Mouse (Mus musculus): ENCODE measurements at regions not wholly inside any gene's neighbourhood (a gene's known extent, or its start where the extent isn't known, plus 50 kb on each side); places are given as distances from the start of the nearest gene placed in this dataset.

GRCm38 (mm10) chr4:94137921-94138320 is 418.4 kb upstream of the Gm10306 start:
- 41% methylated on average over 2 of the region's 2 CpGs for WGBS
- no peak for ATAC-seq (ENCODE audit: insufficient number of reproducible peaks, insufficient read depth, low FRiP score, low read depth)

GRCm38 (mm10) chr4:94144901-94145801 is 411.2 kb upstream of the Gm10306 start:
- no peaks in the 10 kb centered on the region for H3K36me3 ChIP-seq (ENCODE audit: control insufficient read depth, insufficient read depth, low read length)
- ATAC-seq (ENCODE audit: insufficient number of reproducible peaks, insufficient read depth, low FRiP score, low read depth): no peak
- H3K27ac ChIP-seq (replicated peaks in 1 of 2; ENCODE audit: control insufficient read depth in 1 of 2, insufficient read depth in 1 of 2, low read depth in 2 of 2, low read length in 2 of 2): no peak overlapping the region
- WGBS: 62% methylated on average over 7 of the region's 7 CpGs
- H3K27me3 ChIP-seq (ENCODE audit: control insufficient read depth, insufficient read depth, low read length): no peaks in the 10 kb centered on the region
- H3K4me1 ChIP-seq (ENCODE audit: control insufficient read depth in 2 of 2, insufficient read depth in 2 of 2, low read length in 2 of 2): no peaks in the 10 kb centered on the region
- no peak overlapping the region for H3K4me2 ChIP-seq (ENCODE audit: low read length)
- H3K4me3 ChIP-seq (ENCODE audit: control insufficient read depth in 1 of 2, insufficient read depth in 1 of 2, low read depth in 1 of 2, low read length in 2 of 2): no peak overlapping the region
- H3K9ac ChIP-seq (ENCODE audit: low read length): no peak overlapping the region
- H3K9me3 ChIP-seq (ENCODE audit: control insufficient read depth, low read length): no peaks in the 10 kb centered on the region

More at GRCm38 (mm10) chr4:94137921-94138320, 418.4 kb upstream of the Gm10306 start:
- Histone ChIP-seq H3K27me3 (ENCODE audit: control insufficient read depth, insufficient read depth, low read length) (no peaks in the 10 kb centered on the region), H3K9me3 (ENCODE audit: control insufficient read depth, low read length) (no peaks in the 10 kb centered on the region), H3K36me3 (ENCODE audit: control insufficient read depth, insufficient read depth, low read length) (no peaks in the 10 kb centered on the region), H3K9ac (ENCODE audit: low read length) (no peak overlapping the region), H3K4me2 (ENCODE audit: low read length) (no peak overlapping the region), H3K27ac (replicated peaks in 1 of 2; ENCODE audit: control insufficient read depth in 1 of 2, insufficient read depth in 1 of 2, low read depth in 2 of 2, low read length in 2 of 2) (no peak overlapping the region), H3K4me3 (ENCODE audit: control insufficient read depth in 1 of 2, insufficient read depth in 1 of 2, low read depth in 1 of 2, low read length in 2 of 2) (no peak overlapping the region), H3K4me1 (ENCODE audit: control insufficient read depth in 2 of 2, insufficient read depth in 2 of 2, low read length in 2 of 2) (no peaks in the 10 kb centered on the region)

GRCm38 (mm10) chr4:94147964-94148533 is 408.3 kb upstream of the Gm10306 start:
- H3K4me2 ChIP-seq (ENCODE audit: low read length): no peak overlapping the region
- H3K27ac ChIP-seq (replicated peaks in 1 of 2; ENCODE audit: control insufficient read depth in 1 of 2, insufficient read depth in 1 of 2, low read depth in 2 of 2, low read length in 2 of 2): no peak overlapping the region
- H3K4me1 ChIP-seq (ENCODE audit: control insufficient read depth in 2 of 2, insufficient read depth in 2 of 2, low read length in 2 of 2): no peaks in the 10 kb centered on the region
- ATAC-seq (ENCODE audit: insufficient number of reproducible peaks, insufficient read depth, low FRiP score, low read depth): no peak
- H3K9ac ChIP-seq (ENCODE audit: low read length): no peak overlapping the region
- no peaks in the 10 kb centered on the region for H3K9me3 ChIP-seq (ENCODE audit: control insufficient read depth, low read length)
- no peaks in the 10 kb centered on the region for H3K27me3 ChIP-seq (ENCODE audit: control insufficient read depth, insufficient read depth, low read length)
- H3K4me3 ChIP-seq (ENCODE audit: control insufficient read depth in 1 of 2, insufficient read depth in 1 of 2, low read depth in 1 of 2, low read length in 2 of 2): no peak overlapping the region
- no peaks in the 10 kb centered on the region for H3K36me3 ChIP-seq (ENCODE audit: control insufficient read depth, insufficient read depth, low read length)

- Histone ChIP-seq H3K9ac (ENCODE audit: low read length) (no peak overlapping the region), H3K27me3 (ENCODE audit: control insufficient read depth, insufficient read depth, low read length) (no peaks in the 10 kb centered on the region), H3K4me1 (ENCODE audit: control insufficient read depth in 2 of 2, insufficient read depth in 2 of 2, low read length in 2 of 2) (no peaks in the 10 kb centered on the region), H3K4me3 (ENCODE audit: control insufficient read depth in 1 of 2, insufficient read depth in 1 of 2, low read depth in 1 of 2, low read length in 2 of 2) (no peak overlapping the region), H3K27ac (replicated peaks in 1 of 2; ENCODE audit: control insufficient read depth in 1 of 2, insufficient read depth in 1 of 2, low read depth in 2 of 2, low read length in 2 of 2) (no peak overlapping the region), H3K36me3 (ENCODE audit: control insufficient read depth, insufficient read depth, low read length) (no peaks in the 10 kb centered on the region), H3K4me2 (ENCODE audit: low read length) (no peak overlapping the region), H3K9me3 (ENCODE audit: control insufficient read depth, low read length) (no peaks in the 10 kb centered on the region)
- ATAC-seq (ENCODE audit: insufficient number of reproducible peaks, insufficient read depth, low FRiP score, low read depth): no peak
- whole genome bisulfite sequencing: 76% methylated on average over 3 of the region's 3 CpGs
These were observed 407.3 kb upstream of the Gm10306 start for GRCm38 (mm10) chr4:94149056-94149455.

GRCm38 (mm10) chr4:94160620-94161019 is 395.7 kb upstream of the Gm10306 start:
- Histone ChIP-seq H3K4me1 (ENCODE audit: control insufficient read depth in 2 of 2, insufficient read depth in 2 of 2, low read length in 2 of 2) (no peaks in the 10 kb centered on the region), H3K36me3 (ENCODE audit: control insufficient read depth, insufficient read depth, low read length) (no peaks in the 10 kb centered on the region), H3K27me3 (ENCODE audit: control insufficient read depth, insufficient read depth, low read length) (no peaks in the 10 kb centered on the region), H3K9me3 (ENCODE audit: control insufficient read depth, low read length) (no peaks in the 10 kb centered on the region), H3K4me2 (ENCODE audit: low read length) (no peak overlapping the region), H3K27ac (replicated peaks in 1 of 2; ENCODE audit: control insufficient read depth in 1 of 2, insufficient read depth in 1 of 2, low read depth in 2 of 2, low read length in 2 of 2) (no peak overlapping the region), H3K4me3 (ENCODE audit: control insufficient read depth in 1 of 2, insufficient read depth in 1 of 2, low read depth in 1 of 2, low read length in 2 of 2) (no peak overlapping the region), H3K9ac (ENCODE audit: low read length) (no peak overlapping the region)
- WGBS: 71% methylated on average over 2 of the region's 2 CpGs
- ATAC-seq (ENCODE audit: insufficient number of reproducible peaks, insufficient read depth, low FRiP score, low read depth): no peak

GRCm38 (mm10) chr4:94173096-94173495 is 383.2 kb upstream of the Gm10306 start:
- no peaks in the 10 kb centered on the region for H3K36me3 ChIP-seq (ENCODE audit: control insufficient read depth, insufficient read depth, low read length)
- H3K4me1 ChIP-seq (ENCODE audit: control insufficient read depth in 2 of 2, insufficient read depth in 2 of 2, low read length in 2 of 2): no peaks in the 10 kb centered on the region
- no peak overlapping the region for H3K4me3 ChIP-seq (ENCODE audit: control insufficient read depth in 1 of 2, insufficient read depth in 1 of 2, low read depth in 1 of 2, low read length in 2 of 2)
- no peaks in the 10 kb centered on the region for H3K9me3 ChIP-seq (ENCODE audit: control insufficient read depth, low read length)
- H3K9ac ChIP-seq (ENCODE audit: low read length): no peak overlapping the region
- ATAC-seq (ENCODE audit: insufficient number of reproducible peaks, insufficient read depth, low FRiP score, low read depth): no peak
- H3K4me2 ChIP-seq (ENCODE audit: low read length): no peak overlapping the region
- no peaks in the 10 kb centered on the region for H3K27me3 ChIP-seq (ENCODE audit: control insufficient read depth, insufficient read depth, low read length)
- H3K27ac ChIP-seq (replicated peaks in 1 of 2; ENCODE audit: control insufficient read depth in 1 of 2, insufficient read depth in 1 of 2, low read depth in 2 of 2, low read length in 2 of 2): no peak overlapping the region
- 78% methylated on average over 2 of the region's 2 CpGs for WGBS

- no peak overlapping the region for H3K4me3 ChIP-seq (ENCODE audit: control insufficient read depth in 1 of 2, insufficient read depth in 1 of 2, low read depth in 1 of 2, low read length in 2 of 2)
- no peaks in the 10 kb centered on the region for H3K36me3 ChIP-seq (ENCODE audit: control insufficient read depth, insufficient read depth, low read length)
- no peak overlapping the region for H3K27ac ChIP-seq (replicated peaks in 1 of 2; ENCODE audit: control insufficient read depth in 1 of 2, insufficient read depth in 1 of 2, low read depth in 2 of 2, low read length in 2 of 2)
- H3K4me2 ChIP-seq (ENCODE audit: low read length): no peak overlapping the region
- H3K27me3 ChIP-seq (ENCODE audit: control insufficient read depth, insufficient read depth, low read length): no peaks in the 10 kb centered on the region
- H3K4me1 ChIP-seq (ENCODE audit: control insufficient read depth in 2 of 2, insufficient read depth in 2 of 2, low read length in 2 of 2): peaks cover 0 to 14% of the 10 kb centered on the region in 2 experiments; a peak in 2 of 4 replicates
- H3K9me3 ChIP-seq (ENCODE audit: control insufficient read depth, low read length): no peaks in the 10 kb centered on the region
- no peak overlapping the region for H3K9ac ChIP-seq (ENCODE audit: low read length)
- ATAC-seq (ENCODE audit: insufficient number of reproducible peaks, insufficient read depth, low FRiP score, low read depth): no peak
- 60% methylated on average over 4 of the region's 4 CpGs for WGBS
These were observed 369.3 kb upstream of the Gm10306 start for GRCm38 (mm10) chr4:94186997-94187396.
